Mouse (Mus musculus) spleen, adult 2 months (tissue): ENCODE data around the gene Toe1.

Experiments used
- CTCF ChIP-seq: fragments of 200-500 bp; IDR thresholded peaks from 2 replicates; pipeline ENCODE4 v1.5.1; 2011; ENCODE audit warnings: mild to moderate bottlenecking, inconsistent platforms; ENCODE audit not compliant: insufficient read depth, insufficient read length, insufficient replicate concordance; ENCODE audit errors: extremely low read depth
- POLR2A ChIP-seq: fragments of 200-500 bp; IDR thresholded peaks from 2 replicates; pipeline ENCODE4 v1.6.1; 2011; ENCODE audit warnings: low read depth, low read length, inconsistent platforms

GRCm38 (mm10) chr4:116761914-116762313, 45.5 kb downstream of the Toe1 start:
- TF ChIP-seq POLR2A (no peak), CTCF (no peak)
